Mouse (Mus musculus) gastrocnemius, postnatal 36 days (tissue): ENCODE data around the gene Ebf1. TPM values are rescaled to one million over a fixed set of nuclear protein-coding genes. Genes with fewer than 3 reads are reported as not detected.

Experiments
- DNase-seq, 2 experiments: peaks; one replicate each; pipeline ENCODE4 v3.0.0; 2022
- intact Hi-C: fragments of 180-260 bp; cut with DNase I; formaldehyde crosslinking; loops from one replicate; pipeline ENCODE4 v1.15.1; 2025
- total RNA-seq, 2 experiments: library from RNA; stranded (reverse); gene quantifications; 2 replicates each; pipeline ENCODE4 v1.2.3; 2021

Ebf1 gene
- total RNA-seq, 2 experiments from 2014 or later: 9.5 to 10.0 TPM

- intact Hi-C loops: no loop called here
- DNase-seq: no peak
These were observed 78.3 kb downstream of the Ebf1 start for GRCm38 (mm10) chr11:44695416-44695815.

GRCm38 (mm10) chr11:44696539-44697201, 79.6 kb downstream of the Ebf1 start:
- intact Hi-C loops: no loop called here
- no peak for DNase-seq

- intact Hi-C loops: no loop called here
- no peak for DNase-seq
These were observed 83.1 kb downstream of the Ebf1 start for GRCm38 (mm10) chr11:44700181-44700580.

- no peak for DNase-seq
- intact Hi-C loops: no loop called here
These were observed 84.2 kb downstream of the Ebf1 start for GRCm38 (mm10) chr11:44701221-44701810.

GRCm38 (mm10) chr11:44701864-44702263, 84.7 kb downstream of the Ebf1 start:
- no peak for DNase-seq
- intact Hi-C loops: no loop called here

- DNase-seq: no peak
- intact Hi-C loops: no loop called here
These were observed 85.8 kb downstream of the Ebf1 start for GRCm38 (mm10) chr11:44702716-44703486.

GRCm38 (mm10) chr11:44703951-44704350, 86.8 kb downstream of the Ebf1 start:
- intact Hi-C loops: no loop called here
- DNase-seq: no peak

- DNase-seq: no peak
- intact Hi-C loops: no loop called here
These were observed 88.7 kb downstream of the Ebf1 start for GRCm38 (mm10) chr11:44705811-44706210.

- intact Hi-C loops: no loop called here
- no peak for DNase-seq
These were observed 89.3 kb downstream of the Ebf1 start for GRCm38 (mm10) chr11:44706386-44706785.

GRCm38 (mm10) chr11:44707381-44708289, 90.5 kb downstream of the Ebf1 start:
- DNase-seq: no peak
- intact Hi-C loops: no loop called here

GRCm38 (mm10) chr11:44708290-44708685, 91.2 kb downstream of the Ebf1 start:
- intact Hi-C loops: no loop called here
- DNase-seq: no peak

GRCm38 (mm10) chr11:44709073-44709618, 92.0 kb downstream of the Ebf1 start:
- no peak for DNase-seq
- intact Hi-C loops: no loop called here

GRCm38 (mm10) chr11:44709869-44710460, 92.8 kb downstream of the Ebf1 start:
- intact Hi-C loops: no loop called here
- no peak for DNase-seq

GRCm38 (mm10) chr11:44710861-44711260, 93.7 kb downstream of the Ebf1 start:
- intact Hi-C loops: no loop called here
- DNase-seq: no peak

- intact Hi-C loops: no loop called here
- no peak for DNase-seq
These were observed 97.1 kb downstream of the Ebf1 start for GRCm38 (mm10) chr11:44714188-44714587.

GRCm38 (mm10) chr11:44715776-44716175, 98.7 kb downstream of the Ebf1 start:
- intact Hi-C loops: no loop called here
- DNase-seq: no peak

- DNase-seq: no peak
- intact Hi-C loops: no loop called here
These were observed 99.8 kb downstream of the Ebf1 start for GRCm38 (mm10) chr11:44716928-44717327.

- DNase-seq: no peak
- intact Hi-C loops: no loop called here
These were observed 100.5 kb downstream of the Ebf1 start for GRCm38 (mm10) chr11:44717636-44718035.

GRCm38 (mm10) chr11:44721976-44722375, 104.9 kb downstream of the Ebf1 start:
- DNase-seq: no peak
- intact Hi-C loops: no loop called here

- peak in 1 of 2 experiments; percentile 12 for DNase-seq
- intact Hi-C loops: no loop called here
These were observed 106.9 kb downstream of the Ebf1 start for GRCm38 (mm10) chr11:44723950-44724502.
